Mouse (Mus musculus): ENCODE results near the gene Rad23b.
A peak's percentile ranks its signal among the peaks of the same experiment; 100 is the strongest.

- peak; percentile 80 for TF ChIP-seq CTCF (IDR thresholded peaks at IDR 0.05)
- TF ChIP-seq EP300 (IDR thresholded peaks at IDR 0.05), result no peak
These were observed 48.3 kb downstream of the Rad23b start for GRCm38 (mm10) chr4:55397911-55398762.
